Mouse (Mus musculus): ENCODE results near the gene Batf. TPM values are rescaled to one million over a fixed set of nuclear protein-coding genes. Genes with fewer than 3 reads are reported as not detected.
"Not testable (repeated sequence)": the region's sequence is repeated elsewhere in the genome, so short reads cannot be mapped to it uniquely, and the experiment has no call there.

Batf gene
- polyA plus RNA-seq, 1 experiment from 2014 or later: 1.5 TPM

GRCm38 (mm10) chr12:85647346-85647745 lies 39.1 kb upstream of the Batf start:
- 55% methylated on average over 10 of the region's 10 CpGs for WGBS
- Histone ChIP-seq H3K4me3 (ENCODE audit: low read depth, low read length) (no peak overlapping the region), H3K9me3 (replicated peaks; ENCODE audit: control insufficient read depth, low read length) (no peaks in the 10 kb centered on the region), H3K4me1 (ENCODE audit: control insufficient read depth, insufficient read depth, low read length) (no peaks in the 10 kb centered on the region), H3K27me3 (replicated peaks; ENCODE audit: control insufficient read depth, insufficient read depth, low read length) (no peaks in the 10 kb centered on the region), H3K36me3 (ENCODE audit: control insufficient read depth, insufficient read depth, low read length) (no peaks in the 10 kb centered on the region), H3K9ac (ENCODE audit: low read length) (no peak overlapping the region), H3K4me2 (ENCODE audit: low read length) (no peak overlapping the region), H3K27ac (ENCODE audit: low read depth, low read length) (no peak overlapping the region)
- ATAC-seq (no peak), DNase-seq (ENCODE audit: low spot score) (no peak)

- Histone ChIP-seq H3K9me3 (replicated peaks; ENCODE audit: control insufficient read depth, low read length) (no peaks in the 10 kb centered on the region), H3K4me3 (ENCODE audit: low read depth, low read length) (no peak overlapping the region), H3K27me3 (replicated peaks; ENCODE audit: control insufficient read depth, insufficient read depth, low read length) (no peaks in the 10 kb centered on the region), H3K36me3 (ENCODE audit: control insufficient read depth, insufficient read depth, low read length) (no peaks in the 10 kb centered on the region), H3K4me2 (ENCODE audit: low read length) (no peak overlapping the region), H3K9ac (ENCODE audit: low read length) (no peak overlapping the region), H3K4me1 (ENCODE audit: control insufficient read depth, insufficient read depth, low read length) (no peaks in the 10 kb centered on the region), H3K27ac (ENCODE audit: low read depth, low read length) (no peak overlapping the region)
- DNase-seq (ENCODE audit: low spot score) (no peak), ATAC-seq (no peak)
- 94% methylated on average over 1 of the region's 1 CpGs for WGBS
Observed at GRCm38 (mm10) chr12:85647955-85648354, 38.5 kb upstream of the Batf start.

GRCm38 (mm10) chr12:85659319-85659718 lies 27.1 kb upstream of the Batf start:
- no peaks in the 10 kb centered on the region for H3K4me1 ChIP-seq (ENCODE audit: control insufficient read depth, insufficient read depth, low read length)
- H3K4me2 ChIP-seq (ENCODE audit: low read length): no peak overlapping the region
- no peaks in the 10 kb centered on the region for H3K36me3 ChIP-seq (ENCODE audit: control insufficient read depth, insufficient read depth, low read length)
- WGBS: 27% methylated on average over 2 of the region's 2 CpGs
- DNase-seq (ENCODE audit: low spot score): peak; percentile 56
- H3K27me3 ChIP-seq (replicated peaks; ENCODE audit: control insufficient read depth, insufficient read depth, low read length): no peaks in the 10 kb centered on the region
- ATAC-seq: no peak
- H3K9ac ChIP-seq (ENCODE audit: low read length): no peak overlapping the region
- no peak overlapping the region for H3K27ac ChIP-seq (ENCODE audit: low read depth, low read length)
- no peak overlapping the region for H3K4me3 ChIP-seq (ENCODE audit: low read depth, low read length)
- no peaks in the 10 kb centered on the region for H3K9me3 ChIP-seq (replicated peaks; ENCODE audit: control insufficient read depth, low read length)

- no peak for DNase-seq (ENCODE audit: low spot score)
- ATAC-seq: no peak
- WGBS: 92% methylated on average over 12 of the region's 12 CpGs
- Histone ChIP-seq H3K4me2 (ENCODE audit: low read length) (no peak overlapping the region), H3K36me3 (ENCODE audit: control insufficient read depth, insufficient read depth, low read length) (no peaks in the 10 kb centered on the region), H3K9me3 (replicated peaks; ENCODE audit: control insufficient read depth, low read length) (no peaks in the 10 kb centered on the region), H3K4me1 (ENCODE audit: control insufficient read depth, insufficient read depth, low read length) (no peaks in the 10 kb centered on the region), H3K27me3 (replicated peaks; ENCODE audit: control insufficient read depth, insufficient read depth, low read length) (no peaks in the 10 kb centered on the region), H3K4me3 (ENCODE audit: low read depth, low read length) (no peak overlapping the region), H3K9ac (ENCODE audit: low read length) (no peak overlapping the region), H3K27ac (ENCODE audit: low read depth, low read length) (no peak overlapping the region)
Observed at GRCm38 (mm10) chr12:85660855-85661254, 25.6 kb upstream of the Batf start.

GRCm38 (mm10) chr12:85662232-85662631 lies 24.2 kb upstream of the Batf start:
- H3K4me3 ChIP-seq (ENCODE audit: low read depth, low read length); H3K36me3 ChIP-seq (ENCODE audit: control insufficient read depth, insufficient read depth, low read length); ATAC-seq; H3K9me3 ChIP-seq (replicated peaks; ENCODE audit: control insufficient read depth, low read length); H3K27ac ChIP-seq (ENCODE audit: low read depth, low read length); DNase-seq (ENCODE audit: low spot score); H3K27me3 ChIP-seq (replicated peaks; ENCODE audit: control insufficient read depth, insufficient read depth, low read length); H3K4me2 ChIP-seq (ENCODE audit: low read length); H3K4me1 ChIP-seq (ENCODE audit: control insufficient read depth, insufficient read depth, low read length); H3K9ac ChIP-seq (ENCODE audit: low read length): not testable (repeated sequence)
- 88% methylated on average over 8 of the region's 8 CpGs for WGBS

- H3K36me3 ChIP-seq (ENCODE audit: control insufficient read depth, insufficient read depth, low read length): no peaks in the 10 kb centered on the region
- no peaks in the 10 kb centered on the region for H3K4me1 ChIP-seq (ENCODE audit: control insufficient read depth, insufficient read depth, low read length)
- no peaks in the 10 kb centered on the region for H3K27me3 ChIP-seq (replicated peaks; ENCODE audit: control insufficient read depth, insufficient read depth, low read length)
- DNase-seq (ENCODE audit: low spot score) (peak; percentile 91), ATAC-seq (peak; percentile 70; the same call in 1 of the 2 replicates)
- no peak overlapping the region for H3K4me3 ChIP-seq (ENCODE audit: low read depth, low read length)
- WGBS: 10% methylated on average over 9 of the region's 9 CpGs
- peak overlapping the region; percentile 24; the same call in 1 of the 2 replicates for H3K4me2 ChIP-seq (ENCODE audit: low read length)
- H3K9me3 ChIP-seq (replicated peaks; ENCODE audit: control insufficient read depth, low read length): no peaks in the 10 kb centered on the region
- H3K27ac ChIP-seq (ENCODE audit: low read depth, low read length): no peak overlapping the region
- H3K9ac ChIP-seq (ENCODE audit: low read length): no peak overlapping the region
Observed at GRCm38 (mm10) chr12:85662896-85663295, 23.6 kb upstream of the Batf start.

- ATAC-seq: no peak
- 88% methylated on average over 8 of the region's 8 CpGs for WGBS
- no peaks in the 10 kb centered on the region for H3K36me3 ChIP-seq (ENCODE audit: control insufficient read depth, insufficient read depth, low read length)
- DNase-seq (ENCODE audit: low spot score): no peak
- H3K27ac ChIP-seq (ENCODE audit: low read depth, low read length): no peak overlapping the region
- no peaks in the 10 kb centered on the region for H3K27me3 ChIP-seq (replicated peaks; ENCODE audit: control insufficient read depth, insufficient read depth, low read length)
- H3K9me3 ChIP-seq (replicated peaks; ENCODE audit: control insufficient read depth, low read length): no peaks in the 10 kb centered on the region
- no peak overlapping the region for H3K4me3 ChIP-seq (ENCODE audit: low read depth, low read length)
- 0 out of 2 replicates have a peak, but pooled peaks cover 5% of the 10 kb centered on the region for H3K4me1 ChIP-seq (ENCODE audit: control insufficient read depth, insufficient read depth, low read length)
- no peak overlapping the region for H3K4me2 ChIP-seq (ENCODE audit: low read length)
- H3K9ac ChIP-seq (ENCODE audit: low read length): no peak overlapping the region
Observed at GRCm38 (mm10) chr12:85666112-85666511, 20.4 kb upstream of the Batf start.

- Histone ChIP-seq H3K9ac (ENCODE audit: low read length) (no peak overlapping the region), H3K9me3 (replicated peaks; ENCODE audit: control insufficient read depth, low read length) (no peaks in the 10 kb centered on the region), H3K27me3 (replicated peaks; ENCODE audit: control insufficient read depth, insufficient read depth, low read length) (no peaks in the 10 kb centered on the region), H3K27ac (ENCODE audit: low read depth, low read length) (no peak overlapping the region), H3K4me3 (ENCODE audit: low read depth, low read length) (no peak overlapping the region), H3K4me2 (ENCODE audit: low read length) (no peak overlapping the region), H3K4me1 (ENCODE audit: control insufficient read depth, insufficient read depth, low read length) (0 out of 2 replicates have a peak, but pooled peaks cover 5% of the 10 kb centered on the region), H3K36me3 (ENCODE audit: control insufficient read depth, insufficient read depth, low read length) (no peaks in the 10 kb centered on the region)
- DNase-seq (ENCODE audit: low spot score) (no peak), ATAC-seq (no peak)
- 92% methylated on average over 7 of the region's 7 CpGs for WGBS
Observed at GRCm38 (mm10) chr12:85667071-85667470, 19.4 kb upstream of the Batf start.

- WGBS: 20% methylated on average over 3 of the region's 3 CpGs
- 0 out of 2 replicates have a peak, but pooled peaks cover 5% of the 10 kb centered on the region for H3K4me1 ChIP-seq (ENCODE audit: control insufficient read depth, insufficient read depth, low read length)
- DNase-seq (ENCODE audit: low spot score): peak; percentile 42
Observed at GRCm38 (mm10) chr12:85668696-85669095, 17.8 kb upstream of the Batf start.

More at GRCm38 (mm10) chr12:85668696-85669095, 17.8 kb upstream of the Batf start:
- H3K4me3 ChIP-seq (ENCODE audit: low read depth, low read length): no peak overlapping the region
- ATAC-seq: no peak
- H3K9ac ChIP-seq (ENCODE audit: low read length): no peak overlapping the region
- no peaks in the 10 kb centered on the region for H3K36me3 ChIP-seq (ENCODE audit: control insufficient read depth, insufficient read depth, low read length)
- H3K27me3 ChIP-seq (replicated peaks; ENCODE audit: control insufficient read depth, insufficient read depth, low read length): no peaks in the 10 kb centered on the region
- H3K9me3 ChIP-seq (replicated peaks; ENCODE audit: control insufficient read depth, low read length): no peaks in the 10 kb centered on the region
- H3K27ac ChIP-seq (ENCODE audit: low read depth, low read length): no peak overlapping the region
- no peak overlapping the region for H3K4me2 ChIP-seq (ENCODE audit: low read length)
